Mouse (Mus musculus): Measurements from ENCODE around the gene Defb25.
A peak's percentile ranks its signal among the peaks of the same experiment; 100 is the strongest.

The Defb25 gene

DNA sequence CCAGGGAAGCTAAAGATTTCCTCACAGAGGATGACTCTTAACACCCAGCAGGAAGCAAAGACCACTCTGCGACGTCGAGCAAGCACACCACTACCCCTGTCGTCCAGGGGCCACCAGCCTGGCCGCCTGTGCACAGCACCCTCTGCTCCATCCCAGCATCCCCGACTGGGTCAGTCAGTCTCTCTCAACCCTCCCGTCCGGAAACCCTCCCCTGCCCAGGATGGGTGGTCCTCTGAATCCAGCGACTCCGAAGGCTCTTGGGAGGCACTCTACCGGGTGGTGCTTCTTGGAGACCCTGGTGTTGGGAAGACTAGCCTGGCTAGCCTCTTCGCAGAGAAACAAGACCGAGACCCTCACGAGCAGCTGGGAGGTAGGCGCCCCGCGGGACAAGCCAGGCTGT is 5.2 kb upstream of the Defb25 start:
- DNase-seq (ENCODE audit: low read depth, low spot score), result no peak

GRCm38 (mm10) chr2:152626774-152627591 is 4.1 kb upstream of the Defb25 start, which contains the start of gene Rem1:
Rem1 (plus strand) TSS chr2:152626951.
- peak; percentile 23 for DNase-seq (ENCODE audit: low read depth, low spot score)

- DNase-seq (ENCODE audit: low read depth, low spot score), result no peak
Observed at GRCm38 (mm10) chr2:152625256-152625655, 2.4 kb upstream of the Defb25 start.

- DNase-seq (ENCODE audit: low read depth, low spot score), result no peak
Observed at GRCm38 (mm10) chr2:152624566-152624965, 1.7 kb upstream of the Defb25 start.

DNA sequence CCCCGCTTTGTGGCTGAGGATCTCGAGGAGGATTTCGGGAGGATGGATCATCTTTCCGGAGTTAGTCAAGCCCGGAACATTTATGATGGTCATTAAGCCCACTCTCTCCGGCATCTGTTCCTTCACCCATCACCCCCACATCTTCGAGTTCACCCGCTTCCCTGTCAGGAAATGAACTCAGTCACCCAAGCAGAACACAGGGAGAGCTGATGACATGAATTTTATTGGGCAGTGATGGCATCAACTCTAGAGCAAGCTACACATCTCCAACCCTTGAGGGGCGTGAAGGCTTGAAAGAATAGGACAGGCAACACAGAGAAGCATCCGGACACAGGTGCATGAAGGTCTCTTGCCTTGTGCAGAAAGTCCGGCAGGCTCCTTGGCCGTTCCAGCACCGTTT is 702 bp downstream of the Defb25 start:
- DNase-seq (ENCODE audit: low read depth, low spot score), result no peak

- DNase-seq (ENCODE audit: low read depth, low spot score), result no peak
Observed at GRCm38 (mm10) chr2:152620367-152621134, 2.3 kb downstream of the Defb25 start.

DNA sequence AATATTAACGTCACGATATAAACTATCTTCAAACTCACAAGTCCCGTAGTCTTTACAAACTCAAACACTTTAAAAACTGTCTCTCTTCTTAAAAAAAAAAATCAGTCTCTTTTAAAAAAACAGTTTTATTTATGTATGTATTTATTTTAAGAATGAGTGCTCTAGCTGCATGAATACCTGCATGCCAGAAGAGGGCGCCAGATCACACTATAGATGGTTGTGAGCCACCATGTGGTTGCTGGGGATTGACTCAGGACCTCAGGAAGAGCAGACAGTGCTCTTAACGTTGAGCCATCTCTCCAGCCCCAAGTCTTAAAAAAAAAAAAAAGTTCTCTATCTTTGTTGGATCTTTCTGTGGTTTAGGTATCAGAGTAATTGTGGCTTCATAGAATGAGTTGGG is 5.5 kb downstream of the Defb25 start:
- DNase-seq (ENCODE audit: low read depth, low spot score), result no peak

- no peak for DNase-seq (ENCODE audit: low read depth, low spot score)
Observed at GRCm38 (mm10) chr2:152616470-152616869, 6.4 kb downstream of the Defb25 start.

GRCm38 (mm10) chr2:152615563-152615962 is 7.3 kb downstream of the Defb25 start:
- DNase-seq (ENCODE audit: low read depth, low spot score), result peak; percentile 84

- DNase-seq (ENCODE audit: low read depth, low spot score), result no peak
Observed at GRCm38 (mm10) chr2:152612193-152612592, 10.7 kb downstream of the Defb25 start.

DNA sequence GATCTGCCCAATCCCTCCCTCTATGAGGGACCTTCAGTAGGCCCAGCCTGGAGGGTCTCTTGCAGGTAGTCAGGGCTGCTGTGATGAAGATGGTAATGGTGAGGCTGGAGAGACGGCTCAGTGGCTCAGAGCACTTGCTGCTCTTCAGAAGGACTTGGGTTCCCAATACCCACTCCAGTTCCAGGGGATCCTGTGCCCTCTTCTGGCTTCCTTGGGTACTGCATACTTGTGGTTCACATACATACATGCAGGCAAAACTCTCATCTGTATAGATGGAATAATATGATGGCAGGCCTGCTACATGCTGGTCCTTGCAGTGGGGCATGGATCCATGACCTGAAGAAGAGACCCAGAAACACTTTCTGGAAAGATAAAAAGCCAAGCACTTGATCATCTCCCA is 14.1 kb downstream of the Defb25 start:
- no peak for DNase-seq (ENCODE audit: low read depth, low spot score)

DNA sequence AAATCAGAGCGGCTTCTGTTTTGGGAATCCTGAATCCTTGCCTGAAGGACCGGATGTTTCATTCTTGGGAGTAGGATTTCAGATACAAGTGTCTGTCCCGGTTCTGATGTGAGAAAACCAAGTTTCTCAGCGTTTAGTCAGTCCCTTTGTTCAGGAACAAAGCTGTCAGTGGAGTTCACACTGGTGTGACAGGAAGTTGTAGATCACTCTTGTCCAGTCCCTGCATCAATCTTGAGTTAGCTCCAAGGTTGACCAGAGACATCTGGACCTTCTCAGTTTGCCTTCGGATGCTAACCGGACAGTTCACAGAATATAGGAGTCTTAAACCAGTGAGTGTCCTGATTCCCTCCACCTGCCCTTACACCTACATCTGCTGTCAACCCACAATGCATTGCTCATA is 15.1 kb downstream of the Defb25 start:
- no peak for DNase-seq (ENCODE audit: low read depth, low spot score)

DNA sequence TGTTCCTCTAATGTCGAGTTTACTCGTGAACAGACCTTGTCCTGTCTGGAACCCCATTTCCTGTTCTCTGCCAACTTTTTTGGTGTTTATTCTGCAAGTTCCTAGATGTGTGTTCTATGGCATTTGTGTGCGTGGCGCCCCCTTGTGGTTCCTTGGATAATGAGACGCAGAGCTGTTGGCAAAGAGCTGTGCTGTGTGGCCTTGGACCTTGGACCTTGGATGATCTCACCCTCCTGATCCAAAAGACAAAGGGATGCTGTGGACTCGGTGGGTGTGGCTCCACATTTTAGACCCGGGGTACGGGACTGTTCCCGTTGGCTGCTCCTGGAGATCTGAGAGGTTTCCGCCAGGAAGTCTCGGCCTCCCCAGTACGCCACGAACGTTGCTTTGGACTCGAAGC is 18.8 kb downstream of the Defb25 start, which contains the start of gene Defb36:
Defb36 (plus strand) TSS at position 271 of the 400 bp plus-strand sequence.
- no peak for DNase-seq (ENCODE audit: low read depth, low spot score)

DNA sequence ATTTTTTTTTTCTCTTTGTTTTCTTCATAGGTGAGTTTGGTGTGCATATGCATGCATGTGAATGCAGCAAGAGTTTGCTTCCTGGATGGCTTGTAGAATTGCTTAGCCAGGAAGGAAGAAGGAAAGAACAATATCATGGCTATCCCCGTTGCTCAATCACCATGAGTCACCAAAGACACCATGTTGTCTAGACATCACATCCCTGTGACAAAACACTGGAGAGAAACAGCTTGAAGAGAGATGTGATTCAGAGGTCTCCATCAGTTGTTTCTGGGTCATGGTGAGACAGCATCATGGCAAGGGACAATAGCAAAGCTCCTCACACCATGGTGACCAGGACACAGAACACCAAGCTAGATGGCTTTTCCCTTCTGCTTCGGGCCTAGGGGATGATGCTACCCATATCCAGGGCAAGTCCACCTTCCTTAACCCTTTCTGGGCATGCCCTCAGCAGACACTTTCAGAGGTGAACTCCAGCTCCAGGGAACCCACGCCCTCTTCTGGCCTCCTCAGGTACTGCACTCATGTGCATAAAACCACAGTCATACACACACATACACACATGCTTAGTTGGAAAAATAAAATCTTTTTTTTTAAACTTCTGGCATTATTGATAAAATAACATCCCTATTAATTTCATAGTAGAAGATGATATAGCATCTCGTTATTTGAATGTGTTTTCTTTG is 21.4 kb downstream of the Defb25 start:
- DNase-seq (ENCODE audit: low read depth, low spot score), result no peak

GRCm38 (mm10) chr2:152600076-152600475 is 22.8 kb downstream of the Defb25 start:
- DNase-seq (ENCODE audit: low read depth, low spot score), result no peak

- DNase-seq (ENCODE audit: low read depth, low spot score), result no peak
Observed at GRCm38 (mm10) chr2:152599299-152599698, 23.6 kb downstream of the Defb25 start, which contains the start of gene Defb45. Defb45 (minus strand) TSS chr2:152599399.

GRCm38 (mm10) chr2:152589021-152589420 is 33.8 kb downstream of the Defb25 start:
- no peak for DNase-seq (ENCODE audit: low read depth, low spot score)

GRCm38 (mm10) chr2:152588450-152588849 is 34.4 kb downstream of the Defb25 start:
- no peak for DNase-seq (ENCODE audit: low read depth, low spot score)

- DNase-seq (ENCODE audit: low read depth, low spot score), result no peak
Observed at GRCm38 (mm10) chr2:152586926-152587560, 35.8 kb downstream of the Defb25 start.

GRCm38 (mm10) chr2:152580612-152581011 is 42.2 kb downstream of the Defb25 start:
- DNase-seq (ENCODE audit: low read depth, low spot score), result no peak

- no peak for DNase-seq (ENCODE audit: low read depth, low spot score)
Observed at GRCm38 (mm10) chr2:152580107-152580506, 42.7 kb downstream of the Defb25 start, which contains the start of gene Defb19. Defb19 (minus strand) TSS chr2:152580312.
